In the genomic region with DNA sequence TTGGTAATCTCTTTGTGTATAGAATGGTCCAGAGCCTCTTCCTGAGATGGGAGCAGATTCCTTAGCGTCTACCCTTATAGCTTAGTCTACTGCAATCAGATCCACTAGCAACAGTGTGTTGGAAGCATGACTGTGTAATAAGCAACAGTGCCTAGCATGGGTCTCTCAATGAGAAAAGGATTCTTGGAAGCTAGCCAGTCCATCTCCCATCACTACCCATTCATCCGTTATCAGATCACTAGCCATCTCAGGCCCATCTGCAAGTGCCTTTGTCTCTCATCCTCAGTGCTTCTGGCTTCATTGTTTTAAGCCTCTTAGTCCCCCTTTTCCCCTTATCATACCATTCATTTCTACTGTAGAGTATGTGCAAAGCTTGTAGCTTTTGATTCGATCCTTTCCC, we compare ENCODE assay signal across 14 mouse cellular contexts. TPM values are rescaled to one million over a fixed set of nuclear protein-coding genes. Genes with fewer than 3 reads are reported as not detected.
"Had no signal": no experiment of that assay in that cellular context is flagged by ENCODE, and none has a peak within 500 bp of the region (broad histone marks: within the 10 kb centered on the region; RNA-seq: fewer than 3 reads in every experiment).

No protein-coding gene starts in this region.

- H3K4me3 ChIP-seq: layer of hippocampus, adult 2 months; limb, embryonic 10.5 days; liver, embryonic 15.5 days; midbrain, embryonic 13.5 days had no signal

- DNase-seq: kidney, postnatal 10 days; kidney, postnatal 4 days; lung, adult 2 months; lung, postnatal 36 days; thymus, postnatal 4 days had no signal

- H3K27ac ChIP-seq: layer of hippocampus, adult 2 months; limb, embryonic 10.5 days; liver, embryonic 15.5 days; midbrain, embryonic 13.5 days; stomach, postnatal 0 days had no signal

RNA-seq across cellular contexts. Expression of a gene that starts 23.7 kb away (rescaled TPM):
- polyA plus RNA-seq: kidney, embryonic 14.5 days; limb, embryonic 10.5 days; liver, embryonic 15.5 days had no signal

RNA-seq across cellular contexts. Expression of a gene that starts 53.9 kb away (rescaled TPM):
- total RNA-seq: layer of hippocampus, adult 2 months; layer of hippocampus, postnatal 10 days; left cerebral cortex, postnatal 10 days; megakaryocyte progenitor cell, adult 5-6 weeks had no signal
- polyA plus RNA-seq: lung, adult 2 months had no signal
